Mouse (Mus musculus) gastrocnemius, adult 2 months (tissue): Measurements from ENCODE around the gene Ybx2. TPM values are rescaled to one million over a fixed set of nuclear protein-coding genes. Genes with fewer than 3 reads are reported as not detected.

Source experiments
- DNase-seq: peaks from one replicate; pipeline ENCODE4 v3.0.0; 2022
- H3K27ac ChIP-seq: fragments of 200-600 bp; 2 replicates; pipeline ENCODE4 v1.8.1; 2022; ENCODE audit warnings: mild to moderate bottlenecking
- H3K4me3 ChIP-seq: fragments of 200-600 bp; 2 replicates; pipeline ENCODE4 v1.8.1; 2022; ENCODE audit warnings: mild to moderate bottlenecking, moderate library complexity
- CTCF ChIP-seq: fragments of 200-600 bp; IDR thresholded peaks from 2 replicates; pipeline ENCODE4 v1.8.1; 2022; ENCODE audit warnings: antibody characterized with exemption, mild to moderate bottlenecking, moderate library complexity
- intact Hi-C: fragments of 180-260 bp; cut with DNase I; formaldehyde crosslinking; loops from one replicate; pipeline ENCODE4 v1.15.1; 2025
- total RNA-seq, 2 experiments: library from RNA; stranded (reverse); gene quantifications; 2 replicates each; pipeline ENCODE4 v1.2.3; 2021

Ybx2 gene
- total RNA-seq, 2 experiments from 2014 or later, result 8.0 to 16.5 TPM

- Histone ChIP-seq H3K27ac (no peak overlapping the region), H3K4me3 (no peak overlapping the region)
- TF ChIP-seq CTCF, result no peak
- intact Hi-C loops, result loop anchor here (5.0 kb wide), 1 partner anchor 71 kb away; the partner anchor contains the start of gene Dvl2
- DNase-seq, result no peak
These were observed 4.5 kb upstream of the Ybx2 start for GRCm38 (mm10) chr11:69930967-69931537.

- no peak overlapping the region for H3K4me3 ChIP-seq
- intact Hi-C loops, result loop anchor here (5.0 kb wide), 1 partner anchor 71 kb away; the partner anchor contains the start of gene Dvl2
- no peak for DNase-seq
- H3K27ac ChIP-seq, result no peak overlapping the region
- TF ChIP-seq CTCF, result no peak
These were observed 3.8 kb upstream of the Ybx2 start for GRCm38 (mm10) chr11:69931769-69932168.

- H3K4me3 ChIP-seq, result no peak overlapping the region
- DNase-seq, result no peak
- TF ChIP-seq CTCF, result peak; percentile 47
- H3K27ac ChIP-seq, result no peak overlapping the region
- intact Hi-C loops, result loop anchor here (5.0 kb wide), 1 partner anchor 70 kb away; the partner anchor contains the start of gene Dvl2
These were observed 3.3 kb upstream of the Ybx2 start for GRCm38 (mm10) chr11:69932254-69932653.

- DNase-seq, result no peak
- intact Hi-C loops, result loop anchor here (5.0 kb wide), 1 partner anchor 69 kb away; the partner anchor contains the start of gene Dvl2
- Histone ChIP-seq H3K27ac (no peak overlapping the region), H3K4me3 (no peak overlapping the region)
- no peak for TF ChIP-seq CTCF
These were observed 2.5 kb upstream of the Ybx2 start for GRCm38 (mm10) chr11:69933066-69933465.

GRCm38 (mm10) chr11:69934169-69934568, 1.4 kb upstream of the Ybx2 start:
- peak; percentile 98; the same call in 1 of the 2 replicates for TF ChIP-seq CTCF
- peak; percentile 96 for DNase-seq
- H3K27ac ChIP-seq, result peak overlapping the region; percentile 83
- intact Hi-C loops, result loop anchor here (1.0 to 5.0 kb wide), 2 partner anchors 15 to 68 kb away; partner anchors contain the start of gene Dvl2
- H3K4me3 ChIP-seq, result peak overlapping the region; percentile 54

GRCm38 (mm10) chr11:69934681-69935080, 915 bp upstream of the Ybx2 start:
- no peak for TF ChIP-seq CTCF
- peak overlapping the region; percentile 54 for H3K4me3 ChIP-seq
- intact Hi-C loops, result loop anchor here (1.0 to 5.0 kb wide), 2 partner anchors 15 to 68 kb away; partner anchors contain the start of gene Dvl2

GRCm38 (mm10) chr11:69936156-69936555, 560 bp downstream of the Ybx2 start:
- peak overlapping the region; percentile 77 for H3K4me3 ChIP-seq
- H3K27ac ChIP-seq, result peak overlapping the region; percentile 83
- DNase-seq, result no peak
- TF ChIP-seq CTCF, result no peak
- intact Hi-C loops, result no loop called here

More at GRCm38 (mm10) chr11:69934681-69935080, 915 bp upstream of the Ybx2 start:
- H3K27ac ChIP-seq, result peak overlapping the region; percentile 83
- no peak for DNase-seq

- peak overlapping the region; percentile 83 for H3K27ac ChIP-seq
- peak; percentile 45 for DNase-seq
- H3K4me3 ChIP-seq, result peak overlapping the region; percentile 77
- intact Hi-C loops, result no loop called here
- no peak for TF ChIP-seq CTCF
These were observed 1.2 kb downstream of the Ybx2 start for GRCm38 (mm10) chr11:69936714-69937347.

GRCm38 (mm10) chr11:69937385-69937784, 1.8 kb downstream of the Ybx2 start:
- DNase-seq, result peak; percentile 85
- peak overlapping the region; percentile 83 for H3K27ac ChIP-seq
- TF ChIP-seq CTCF, result no peak
- intact Hi-C loops, result no loop called here
- H3K4me3 ChIP-seq, result peak overlapping the region; percentile 77

- H3K4me3 ChIP-seq, result no peak overlapping the region; the same call in 1 of the 2 replicates
- intact Hi-C loops, result no loop called here
- DNase-seq, result no peak
- TF ChIP-seq CTCF, result no peak
- peak overlapping the region; percentile 83 for H3K27ac ChIP-seq
These were observed 2.2 kb downstream of the Ybx2 start for GRCm38 (mm10) chr11:69937834-69938233.

GRCm38 (mm10) chr11:69938401-69938979, 2.9 kb downstream of the Ybx2 start:
- Histone ChIP-seq H3K4me3 (no peak overlapping the region), H3K27ac (peak overlapping the region; percentile 83)
- no peak for DNase-seq
- no peak for TF ChIP-seq CTCF
- intact Hi-C loops, result no loop called here

GRCm38 (mm10) chr11:69939181-69939580, 3.6 kb downstream of the Ybx2 start:
- DNase-seq, result no peak
- intact Hi-C loops, result no loop called here
- no peak overlapping the region for H3K4me3 ChIP-seq
- TF ChIP-seq CTCF, result no peak
- peak overlapping the region; percentile 83 for H3K27ac ChIP-seq

GRCm38 (mm10) chr11:69939731-69940130, 4.1 kb downstream of the Ybx2 start:
- TF ChIP-seq CTCF, result no peak
- Histone ChIP-seq H3K4me3 (no peak overlapping the region), H3K27ac (peak overlapping the region; percentile 83)
- intact Hi-C loops, result no loop called here
- DNase-seq, result no peak
